Mouse (Mus musculus): Measurements from ENCODE around the gene Tnfrsf22. TPM values are rescaled to one million over a fixed set of nuclear protein-coding genes. Genes with fewer than 3 reads are reported as not detected.
A peak's percentile ranks its signal among the peaks of the same experiment; 100 is the strongest.
"Not testable (repeated sequence)": the region's sequence is repeated elsewhere in the genome, so short reads cannot be mapped to it uniquely, and the experiment has no call there.

The Tnfrsf22 gene
- 1 to 10 TPM; 1.5 to 2.0 TPM for total RNA-seq (2021)
- long read RNA-seq, experiment 1, partial matches to known transcripts, result 0 of 2 reads
- long read RNA-seq, experiment 1, other reads (novel, unspliced or antisense), result 0 of 2 reads
- long read RNA-seq, experiment 2, result 0 reads

DNA sequence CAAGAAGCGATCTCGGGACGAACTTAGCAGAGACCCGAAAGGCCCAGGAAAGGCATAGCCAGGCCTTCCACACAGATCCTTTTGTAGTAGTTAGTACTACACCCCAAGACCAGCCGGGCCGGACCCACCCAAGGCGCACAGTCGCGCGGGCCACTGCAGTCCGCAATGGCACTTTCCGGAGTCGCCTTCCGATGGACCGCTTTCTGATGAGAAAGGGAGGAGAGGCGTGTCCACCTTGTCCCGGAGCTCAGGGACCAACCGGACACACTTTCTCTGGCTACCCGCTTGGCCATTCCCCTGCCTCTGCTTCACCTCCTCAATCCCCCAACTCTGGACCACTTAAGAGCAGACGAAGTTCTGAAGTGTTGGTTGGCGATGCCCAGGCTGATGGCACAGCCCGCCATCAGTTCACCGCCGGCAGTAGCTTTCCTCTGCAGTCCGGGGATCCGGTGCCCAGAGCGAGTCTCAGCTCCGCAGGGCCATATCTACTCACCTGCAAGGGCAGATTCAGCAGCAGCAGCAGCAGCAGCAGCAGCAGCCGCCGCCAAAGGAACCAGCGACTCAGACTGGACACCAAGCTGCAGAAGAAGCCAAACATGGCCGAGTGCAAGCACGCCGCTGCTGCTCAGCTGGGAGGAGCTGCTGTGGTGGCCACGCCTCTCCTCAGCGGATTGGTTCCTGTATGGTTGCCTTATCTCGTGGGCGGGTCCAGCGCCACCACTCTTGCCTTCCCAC lies at the start of gene Tnfrsf22:
Gene Tnfrsf22, minus strand, starts transcription at position 628 of the 735 bp plus-strand sequence.
- intact Hi-C loops (cut with DNase I), result loop anchor here (1.0 kb wide), 1 partner anchor 34 kb away; no protein-coding TSS in a partner anchor

GRCm38 (mm10) chr7:143696140-143696539 lies 46.7 kb upstream of the Tnfrsf22 start:
- no peak for DNase-seq

More for the DNA sequence above, at the start of gene Tnfrsf22:
- DNase-seq, result peak; percentile 56 to 64

GRCm38 (mm10) chr7:143694550-143694949 lies 45.1 kb upstream of the Tnfrsf22 start:
- intact Hi-C loops (cut with DNase I), result no loop called here

More at GRCm38 (mm10) chr7:143696140-143696539, 46.7 kb upstream of the Tnfrsf22 start:
- intact Hi-C loops (cut with DNase I), result no loop called here

DNA sequence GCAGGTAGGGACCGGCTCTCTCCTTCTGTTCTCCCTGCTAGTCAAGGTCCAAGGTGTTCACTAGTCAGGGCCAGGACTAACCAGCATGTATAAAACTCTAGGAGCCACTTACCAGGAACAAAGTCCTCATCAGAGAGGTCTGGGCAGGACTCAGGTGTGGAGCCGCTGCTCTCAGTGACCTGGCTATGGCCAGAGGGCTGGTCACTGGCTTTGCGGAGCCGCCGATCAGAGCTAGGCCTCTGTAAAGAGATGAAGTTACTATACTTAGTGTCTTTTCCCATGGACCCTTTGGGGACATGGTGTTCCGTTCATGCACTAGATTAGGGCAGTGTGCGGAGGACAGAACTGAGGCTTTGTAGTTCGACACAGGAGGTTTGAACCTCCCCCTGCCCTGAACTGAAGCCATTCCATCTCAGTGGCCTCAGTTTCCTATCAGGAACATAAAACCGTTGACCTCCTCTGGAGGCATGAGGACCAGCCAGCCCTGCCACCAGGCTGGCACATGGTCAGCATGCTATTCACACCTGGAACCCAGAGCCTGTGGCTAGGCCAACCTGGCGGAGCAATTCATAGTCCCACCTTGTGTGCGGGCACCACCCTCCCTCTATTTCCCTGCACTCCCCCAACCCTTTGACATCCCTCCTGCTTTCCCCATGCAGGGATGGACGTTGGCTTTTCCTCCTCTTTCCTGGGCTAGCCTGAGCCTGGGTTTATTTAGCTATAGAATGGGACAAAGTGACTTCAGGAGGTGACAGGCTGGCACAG lies 43.5 kb upstream of the Tnfrsf22 start:
- intact Hi-C loops (cut with DNase I), result no loop called here
- no peak for DNase-seq

More at GRCm38 (mm10) chr7:143694550-143694949, 45.1 kb upstream of the Tnfrsf22 start:
- no peak for DNase-seq

DNA sequence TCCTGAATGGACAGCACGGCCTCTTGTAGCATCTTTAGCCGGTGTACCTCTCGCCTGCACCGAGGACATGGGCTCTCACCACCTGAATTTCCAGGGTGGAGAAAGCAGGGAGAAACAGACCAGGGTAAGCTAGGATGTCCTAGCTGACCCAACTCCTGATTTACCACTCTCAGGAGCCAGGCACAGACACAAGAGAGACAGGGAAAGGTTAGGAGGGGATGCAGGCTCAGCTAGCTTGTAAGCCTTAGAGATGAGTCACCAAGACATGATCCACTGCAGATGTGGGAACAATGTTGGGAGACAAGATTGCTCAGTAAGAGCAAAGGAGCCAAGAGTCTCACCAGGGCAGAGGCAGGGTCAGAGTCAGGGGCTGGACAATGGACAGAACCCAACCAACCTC lies 42.4 kb upstream of the Tnfrsf22 start:
- intact Hi-C loops (cut with DNase I), result no loop called here
- no peak for DNase-seq

DNA sequence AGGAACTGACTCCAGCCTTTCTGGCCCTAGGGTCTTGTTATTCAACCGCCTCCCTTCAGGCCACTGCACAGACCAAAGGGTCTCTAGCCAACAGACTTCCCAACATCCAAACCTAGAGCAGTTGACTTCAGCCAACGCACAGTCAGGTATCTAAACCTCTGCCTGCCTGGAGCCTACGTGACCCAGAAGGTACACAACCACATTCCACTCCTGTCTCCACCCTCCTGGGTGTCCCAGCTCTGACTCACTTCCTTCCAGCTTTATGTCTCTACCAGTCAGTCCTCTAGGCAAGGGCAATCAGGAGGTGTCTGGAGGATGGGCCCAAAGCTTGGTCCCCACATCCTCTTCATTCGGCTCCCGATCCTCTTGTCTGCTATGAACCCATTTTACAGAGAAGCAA lies 41.7 kb upstream of the Tnfrsf22 start:
- no peak for DNase-seq
- intact Hi-C loops (cut with DNase I), result no loop called here

DNA sequence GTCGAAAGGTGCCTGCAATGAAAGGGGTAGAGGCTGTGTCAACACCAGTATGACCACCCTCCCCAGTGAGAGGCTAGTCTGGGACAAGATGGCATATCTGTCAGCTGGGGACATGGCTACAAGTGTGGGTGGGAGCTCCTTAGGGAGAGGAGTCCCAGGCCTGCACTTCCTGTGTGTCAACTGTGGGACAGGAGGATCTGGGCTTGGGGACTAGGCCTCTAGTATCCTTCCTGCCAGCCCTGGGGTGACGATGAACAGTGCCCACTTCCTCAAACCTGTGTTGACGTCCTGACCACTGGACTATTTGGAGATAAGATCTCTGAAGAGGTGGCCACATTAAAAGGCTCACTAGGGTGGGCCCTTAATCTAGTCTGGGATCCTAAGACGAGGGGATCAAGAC lies 40.5 kb upstream of the Tnfrsf22 start:
- DNase-seq, result no peak
- intact Hi-C loops (cut with DNase I), result no loop called here

DNA sequence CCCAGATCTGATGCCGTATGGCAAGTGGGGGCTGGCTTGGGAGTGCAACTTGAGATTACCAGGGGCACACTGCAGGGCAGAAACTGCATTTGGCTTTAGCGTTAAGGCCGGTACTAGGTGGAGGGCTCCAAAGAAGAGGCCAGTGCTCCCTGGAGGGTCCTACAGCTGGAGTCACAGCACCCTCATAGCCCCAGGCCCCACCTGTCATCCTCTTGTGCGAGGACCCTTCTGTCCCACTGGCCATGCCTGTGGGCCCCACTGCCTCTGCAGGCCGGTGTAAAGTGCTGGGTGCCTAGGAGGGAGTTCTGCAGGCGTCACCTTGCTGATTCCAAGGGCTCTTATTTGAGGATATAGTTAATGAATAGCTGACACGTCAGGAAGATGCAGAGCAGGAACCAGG lies 40.0 kb upstream of the Tnfrsf22 start:
- DNase-seq, result no peak
- intact Hi-C loops (cut with DNase I), result no loop called here

DNA sequence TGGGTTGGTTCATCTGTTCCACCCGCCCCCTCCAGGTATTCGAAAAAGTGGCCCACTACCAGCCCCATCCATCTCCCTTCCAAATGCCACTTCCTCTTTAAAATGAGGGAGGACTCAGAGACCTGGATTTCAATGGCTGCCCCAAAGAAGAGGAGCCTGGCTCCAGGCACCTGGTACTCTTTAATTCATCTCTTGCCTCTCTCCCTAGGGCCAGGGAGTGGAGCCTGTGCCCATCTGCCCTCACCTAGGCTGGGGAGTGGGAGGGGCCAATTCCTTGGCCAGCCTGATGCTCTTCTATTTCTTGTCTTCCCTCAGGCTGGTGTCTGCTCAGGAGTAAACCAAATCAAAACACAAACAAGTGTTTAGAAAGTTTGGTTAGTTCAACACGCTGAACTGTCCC lies 37.2 kb upstream of the Tnfrsf22 start:
- DNase-seq; intact Hi-C loops (cut with DNase I): not testable (repeated sequence)

DNA sequence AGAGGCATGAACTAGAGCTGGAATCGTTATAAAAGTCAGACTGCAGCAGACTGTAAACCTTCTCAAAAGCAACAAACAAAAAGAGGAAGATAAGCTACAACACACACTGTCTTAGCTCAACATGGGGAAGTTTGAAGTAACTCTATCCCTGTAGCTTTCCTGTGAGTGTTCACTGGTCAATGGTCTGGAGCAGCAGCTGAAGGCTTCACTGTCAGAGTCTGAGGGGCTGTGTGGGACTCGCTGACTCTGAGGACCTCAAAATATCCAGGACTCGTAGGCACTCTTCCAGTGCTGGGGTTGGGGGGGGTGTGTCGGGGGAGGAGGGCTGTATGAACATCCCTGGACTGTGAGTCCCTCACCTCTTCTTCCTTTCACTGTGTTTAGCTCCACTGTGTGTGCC lies 36.7 kb upstream of the Tnfrsf22 start:
- intact Hi-C loops (cut with DNase I), result not testable (repeated sequence)

GRCm38 (mm10) chr7:143685359-143686067 lies 36.1 kb upstream of the Tnfrsf22 start, which contains the start of gene Tnfrsf23:
Gene Tnfrsf23, minus strand, starts transcription at chr7:143685872.
- intact Hi-C loops (cut with DNase I), result no loop called here
- peak; percentile 50 to 57 for DNase-seq

More for the DNA sequence above, 36.7 kb upstream of the Tnfrsf22 start:
- not testable (repeated sequence) for DNase-seq

DNA sequence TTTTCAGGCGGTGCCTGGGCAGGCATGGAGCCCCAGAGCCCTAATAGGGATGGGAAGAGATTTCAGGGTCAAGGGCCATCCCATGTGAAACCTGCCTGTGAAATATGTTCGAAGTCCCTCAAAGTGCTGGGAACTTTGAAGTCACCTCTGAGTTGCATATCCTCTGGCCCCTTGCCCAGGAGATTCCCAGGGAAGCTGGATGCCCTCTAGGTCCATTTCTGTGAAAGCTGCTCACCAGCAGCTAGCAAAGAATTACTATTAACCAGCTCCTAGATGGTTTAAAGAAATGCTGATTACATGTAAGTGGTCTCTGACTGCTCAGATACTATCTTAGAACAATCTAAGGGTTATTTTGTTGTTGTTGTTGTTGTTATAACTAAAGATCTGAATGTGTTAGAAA lies 35.1 kb upstream of the Tnfrsf22 start:
- intact Hi-C loops (cut with DNase I), result loop anchor here (5.0 kb wide), 1 partner anchor 47 kb away; no protein-coding TSS in a partner anchor
- DNase-seq, result not testable (repeated sequence)

GRCm38 (mm10) chr7:143681566-143681965 lies 32.1 kb upstream of the Tnfrsf22 start:
- DNase-seq, result no peak
- intact Hi-C loops (cut with DNase I), result loop anchor here (5.0 kb wide), 1 partner anchor 44 kb away; no protein-coding TSS in a partner anchor

- not testable (repeated sequence) for DNase-seq
- intact Hi-C loops (cut with DNase I), result loop anchor here (5.0 kb wide), 1 partner anchor 44 kb away; no protein-coding TSS in a partner anchor
Observed at GRCm38 (mm10) chr7:143680836-143681235, 31.4 kb upstream of the Tnfrsf22 start.

DNA sequence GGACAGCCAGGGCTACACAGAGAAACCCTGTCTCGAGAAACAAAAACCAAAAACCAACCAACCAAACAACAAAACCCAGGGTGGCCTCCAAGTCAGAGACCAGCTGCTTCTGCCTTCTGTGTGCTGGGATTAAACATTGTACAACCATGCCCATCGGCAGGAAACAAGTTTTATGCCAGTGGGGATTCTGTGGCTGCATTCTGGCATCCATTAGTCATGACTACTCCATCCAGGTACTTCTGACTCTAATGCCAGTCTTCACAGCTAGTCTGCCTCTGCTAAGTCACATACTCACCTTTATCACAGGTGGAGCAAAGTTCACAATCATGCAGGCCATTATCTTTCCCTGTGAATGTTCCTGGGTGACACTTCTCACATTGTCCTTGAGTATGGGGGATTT lies 30.2 kb upstream of the Tnfrsf22 start:
- not testable (repeated sequence) for DNase-seq
- intact Hi-C loops (cut with DNase I), result loop anchor here (5.0 kb wide), 1 partner anchor 42 kb away; no protein-coding TSS in a partner anchor

DNA sequence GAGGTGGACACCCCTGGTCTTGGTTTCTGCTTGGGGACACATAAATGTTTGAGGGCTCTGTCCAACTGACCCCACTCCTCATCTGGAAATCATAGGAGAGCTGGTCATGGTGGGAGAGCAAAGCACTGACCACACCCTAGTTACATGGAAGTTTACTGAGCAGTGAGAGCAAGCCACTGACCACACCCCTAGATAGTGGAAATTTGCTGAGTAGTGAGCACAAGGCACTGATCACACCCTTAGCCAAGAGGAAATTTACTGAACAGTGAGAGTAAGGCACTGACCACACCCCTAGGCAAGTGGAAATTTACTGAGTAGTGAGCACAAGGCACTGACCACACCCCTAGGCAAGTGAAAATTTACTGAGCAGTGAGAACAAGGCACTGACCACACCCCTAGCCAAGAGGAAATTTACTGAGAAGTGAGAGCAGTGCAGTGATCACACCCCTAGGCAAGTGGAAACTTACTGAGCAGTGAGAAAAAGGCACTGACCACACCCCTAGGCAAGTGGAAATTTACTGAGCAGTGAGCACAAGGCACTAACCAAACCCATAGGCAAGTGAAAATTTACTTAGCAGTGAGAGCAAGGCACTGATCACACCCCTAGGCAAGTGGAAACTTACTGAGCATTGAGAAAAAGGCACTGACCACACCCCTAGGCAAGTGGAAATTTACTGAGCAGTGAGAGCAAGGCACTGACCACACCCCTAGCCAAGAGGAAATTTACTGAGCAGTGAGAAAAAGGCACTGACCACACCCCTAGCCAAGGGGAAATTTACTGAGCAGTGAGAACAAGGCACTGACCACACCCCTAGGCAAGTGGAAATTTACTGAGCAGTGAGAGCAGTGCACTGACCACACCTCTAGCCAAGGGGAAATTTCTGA lies 17.2 kb upstream of the Tnfrsf22 start:
- no peak for DNase-seq
- intact Hi-C loops (cut with DNase I), result loop anchor here (2.0 kb wide), 1 partner anchor 28 kb away; no protein-coding TSS in a partner anchor

DNA sequence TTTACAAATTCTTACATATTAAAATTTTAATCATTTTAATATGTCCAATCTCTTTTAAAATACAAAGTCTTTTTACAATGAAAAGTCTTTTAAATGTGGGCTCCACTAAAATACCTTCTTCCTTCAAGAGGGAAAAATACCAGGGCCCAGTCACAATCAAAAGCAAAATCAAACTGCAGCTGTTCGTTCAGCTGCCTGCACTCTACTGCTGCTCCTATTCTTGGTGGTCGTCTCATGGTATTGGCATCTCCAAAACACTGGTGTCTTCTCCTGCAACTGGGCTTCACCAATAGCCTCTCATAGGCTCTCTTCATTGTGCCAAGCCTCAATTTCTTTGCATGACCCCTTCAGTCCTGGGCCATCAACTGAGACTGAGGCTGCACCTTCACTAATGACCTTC lies 14.0 kb upstream of the Tnfrsf22 start:
- DNase-seq, result no peak
- intact Hi-C loops (cut with DNase I), result no loop called here

DNA sequence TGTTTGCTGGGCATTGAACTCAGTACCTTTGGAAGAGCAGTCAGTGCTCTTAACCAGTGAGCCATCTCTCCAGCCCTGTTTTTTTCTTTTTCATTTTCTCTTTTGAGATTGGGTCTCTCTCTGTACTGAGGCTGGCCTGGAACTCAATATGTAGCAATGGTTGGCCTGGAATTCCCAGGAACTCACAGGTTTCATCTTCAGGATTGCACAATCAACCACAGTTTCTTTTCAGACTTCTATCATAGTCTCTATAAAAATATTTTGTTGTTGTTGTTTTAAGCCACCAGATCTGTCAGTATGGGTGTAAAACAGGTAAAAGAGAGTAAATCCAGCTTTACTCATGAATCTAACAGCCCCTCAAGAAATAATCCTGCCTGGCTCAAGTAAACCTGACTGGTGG lies 11.3 kb upstream of the Tnfrsf22 start:
- intact Hi-C loops (cut with DNase I), result no loop called here
- no peak for DNase-seq

- intact Hi-C loops (cut with DNase I), result loop anchor here (1.0 kb wide), 1 partner anchor 33 kb away; no protein-coding TSS in a partner anchor
- DNase-seq, result not testable (repeated sequence)
Observed at GRCm38 (mm10) chr7:143649769-143650346, 397 bp upstream of the Tnfrsf22 start.

Measured in gastrocnemius, postnatal 36 days (tissue).